Mouse (Mus musculus): Measurements from ENCODE around the gene Hcls1.

Gene Hcls1

GRCm38 (mm10) chr16:36930231-36931136 is 4.3 kb upstream of the Hcls1 start:
- no peak for DNase-seq (ENCODE audit: low spot score in 2 of 2)

- no peak for DNase-seq (ENCODE audit: low spot score in 2 of 2)
These were observed 3.4 kb upstream of the Hcls1 start for GRCm38 (mm10) chr16:36931381-36931780.

- no peak for DNase-seq (ENCODE audit: low spot score in 2 of 2)
These were observed 2.8 kb upstream of the Hcls1 start for GRCm38 (mm10) chr16:36931976-36932375.

- no peak for DNase-seq (ENCODE audit: low spot score in 2 of 2)
These were observed 2.2 kb upstream of the Hcls1 start for GRCm38 (mm10) chr16:36932546-36932945.

- DNase-seq (ENCODE audit: low spot score in 2 of 2), result no peak
These were observed 497 bp upstream of the Hcls1 start for GRCm38 (mm10) chr16:36934131-36934840.

- no peak for DNase-seq (ENCODE audit: low spot score in 2 of 2)
These were observed 1.0 kb downstream of the Hcls1 start for GRCm38 (mm10) chr16:36935814-36936213.

- no peak for DNase-seq (ENCODE audit: low spot score in 2 of 2)
These were observed 6.4 kb downstream of the Hcls1 start for GRCm38 (mm10) chr16:36941137-36941727.

GRCm38 (mm10) chr16:36941895-36942294 is 7.1 kb downstream of the Hcls1 start:
- DNase-seq (ENCODE audit: low spot score in 2 of 2), result no peak

GRCm38 (mm10) chr16:36943591-36943990 is 8.8 kb downstream of the Hcls1 start:
- no peak for DNase-seq (ENCODE audit: low spot score in 2 of 2)

- DNase-seq (ENCODE audit: low spot score in 2 of 2), result no peak
These were observed 10.2 kb downstream of the Hcls1 start for GRCm38 (mm10) chr16:36944895-36945424.

- no peak for DNase-seq (ENCODE audit: low spot score in 2 of 2)
These were observed 11.8 kb downstream of the Hcls1 start for GRCm38 (mm10) chr16:36946459-36947159.

- DNase-seq (ENCODE audit: low spot score in 2 of 2), result no peak
These were observed 12.9 kb downstream of the Hcls1 start for GRCm38 (mm10) chr16:36947646-36948197.

GRCm38 (mm10) chr16:36949614-36950336 is 15.0 kb downstream of the Hcls1 start:
- no peak for DNase-seq (ENCODE audit: low spot score in 2 of 2)

GRCm38 (mm10) chr16:36951029-36951428 is 16.2 kb downstream of the Hcls1 start:
- DNase-seq (ENCODE audit: low spot score in 2 of 2), result no peak

GRCm38 (mm10) chr16:36955106-36955505 is 20.3 kb downstream of the Hcls1 start:
- no peak for DNase-seq (ENCODE audit: low spot score in 2 of 2)

- DNase-seq (ENCODE audit: low spot score in 2 of 2), result no peak
These were observed 28.6 kb downstream of the Hcls1 start for GRCm38 (mm10) chr16:36963415-36963814.

- no peak for DNase-seq (ENCODE audit: low spot score in 2 of 2)
These were observed 44.3 kb downstream of the Hcls1 start for GRCm38 (mm10) chr16:36979127-36979526.

GRCm38 (mm10) chr16:36983796-36984195 is 49.0 kb downstream of the Hcls1 start:
- DNase-seq (ENCODE audit: low spot score in 2 of 2), result no peak

GRCm38 (mm10) chr16:36985636-36986042 is 50.9 kb downstream of the Hcls1 start:
- DNase-seq (ENCODE audit: low spot score in 2 of 2), result no peak

- DNase-seq (ENCODE audit: low spot score in 2 of 2), result no peak
These were observed 52.6 kb downstream of the Hcls1 start for GRCm38 (mm10) chr16:36987399-36987798.

GRCm38 (mm10) chr16:36988066-36988465 is 53.3 kb downstream of the Hcls1 start:
- DNase-seq (ENCODE audit: low spot score in 2 of 2), result no peak

Measured in right cerebral cortex, adult 2 months (tissue).